Mouse (Mus musculus) limb, embryonic 14.5 days (tissue): ENCODE measurements at regions not wholly inside any gene's neighbourhood (a gene's known extent, or its start where the extent isn't known, plus 50 kb on each side); places are given as distances from the start of the nearest gene placed in this dataset.
"Not testable (repeated sequence)": the region's sequence is repeated elsewhere in the genome, so short reads cannot be mapped to it uniquely, and the experiment has no call there.

Source experiments
- ATAC-seq: fragments of 200-750 bp; cut with Nextera tagmentation; 2 replicates; pipeline ENCODE4 v1.8.0; 2017; ENCODE audit warnings: low read depth, moderate number of reproducible peaks, moderate TSS enrichment; ENCODE audit not compliant: low FRiP score
- DNase-seq: peaks from one replicate; pipeline ENCODE4 v3.0.0-alpha.2; 2015; ENCODE audit warnings: low spot score
- H3K27ac ChIP-seq: fragments of 300-500 bp; sonication (generic); replicated peaks from 2 replicates; pipeline ENCODE4 v1.5.1; 2014; ENCODE audit warnings: low read depth, mild to moderate bottlenecking, low read length, moderate library complexity, mixed read lengths
- H3K27me3 ChIP-seq: fragments of 300-500 bp; sonication (generic); 2 replicates; pipeline ENCODE4 v1.6.1; 2014; ENCODE audit warnings: low read length, mixed read lengths; ENCODE audit not compliant: control insufficient read depth, insufficient read depth
- H3K36me3 ChIP-seq: fragments of 300-500 bp; sonication (generic); 2 replicates; pipeline ENCODE4 v1.6.1; 2014; ENCODE audit warnings: mild to moderate bottlenecking, low read length, moderate library complexity, mixed read lengths; ENCODE audit not compliant: control insufficient read depth, insufficient read depth
- H3K4me1 ChIP-seq: fragments of 300-500 bp; sonication (generic); 2 replicates; pipeline ENCODE4 v1.6.1; 2014; ENCODE audit warnings: antibody characterized with exemption, low read length, mixed read lengths; ENCODE audit not compliant: control insufficient read depth, insufficient read depth
- H3K4me2 ChIP-seq: fragments of 300-500 bp; sonication (generic); replicated peaks from 2 replicates; pipeline ENCODE4 v1.6.1; 2014; ENCODE audit warnings: low read depth, mild to moderate bottlenecking, low read length, moderate library complexity; ENCODE audit not compliant: severe bottlenecking
- H3K4me3 ChIP-seq: fragments of 300-500 bp; sonication (generic); replicated peaks from 2 replicates; pipeline ENCODE4 v1.5.1; 2014; ENCODE audit warnings: low read length
- H3K9ac ChIP-seq: fragments of 300-500 bp; sonication (generic); 2 replicates; pipeline ENCODE4 v1.6.1; 2014; ENCODE audit warnings: mild to moderate bottlenecking, low read depth, low read length, moderate library complexity; ENCODE audit not compliant: severe bottlenecking
- H3K9me3 ChIP-seq: fragments of 300-500 bp; sonication (generic); 2 replicates; pipeline ENCODE4 v1.6.1; 2016; ENCODE audit warnings: low read length; ENCODE audit not compliant: control insufficient read depth
- POLR2A ChIP-seq: fragments of 200-500 bp; IDR thresholded peaks from 2 replicates; pipeline ENCODE4 v1.8.0; 2012; ENCODE audit warnings: inconsistent platforms, mild to moderate bottlenecking, moderate library complexity, borderline replicate concordance; ENCODE audit not compliant: insufficient read depth, insufficient read length; ENCODE audit errors: extremely low read depth
- WGBS: fragments of 180-500 bp; shearing (Covaris S2); extraction: QIAGEN DNeasy Blood & Tissue Kit; methylation state at CpG from one replicate; pipeline ENCODE4 v1.1.7; 2014; 5-methylcytosine and 5-hydroxymethylcytosine counted together

GRCm38 (mm10) chr5:13654173-13654572, 137.2 kb upstream of the Speer3 start:
- Histone ChIP-seq H3K9me3 (no peaks in the 10 kb centered on the region), H3K27ac (no peak overlapping the region; the same call in 1 of the 2 replicates), H3K4me1 (no peaks in the 10 kb centered on the region), H3K4me3 (no peak overlapping the region), H3K9ac (no peak overlapping the region), H3K27me3 (no peaks in the 10 kb centered on the region), H3K4me2 (no peak overlapping the region), H3K36me3 (no peaks in the 10 kb centered on the region)
- DNase-seq (peak; percentile 74), ATAC-seq (no peak)
- no peak for TF ChIP-seq POLR2A

DNA sequence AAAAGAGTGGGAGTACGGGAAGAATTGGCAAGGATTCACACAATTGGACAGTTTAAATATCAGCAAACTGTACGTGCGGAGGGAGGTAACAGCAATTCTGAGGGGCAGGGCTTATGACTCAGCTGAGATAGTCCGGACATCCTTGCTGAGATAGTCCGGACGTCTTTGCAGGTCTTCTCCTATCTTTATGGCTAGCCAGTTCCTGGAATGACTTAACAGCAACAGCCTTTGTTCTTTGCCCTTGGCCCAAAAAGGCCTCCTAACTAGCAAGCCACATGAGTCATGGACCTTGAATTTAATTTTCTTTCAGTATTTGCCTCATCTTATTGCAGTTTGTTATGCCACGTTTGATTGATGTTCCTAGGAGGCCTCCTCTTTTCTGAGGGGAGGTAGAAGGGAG, 133.1 kb upstream of the Speer3 start:
- not testable (repeated sequence) for H3K9ac ChIP-seq, H3K27ac ChIP-seq
- 91% methylated on average over 7 of the region's 7 CpGs for WGBS

GRCm38 (mm10) chr5:13659514-13659913, 131.9 kb upstream of the Speer3 start:
- Histone ChIP-seq H3K9ac (no peak overlapping the region), H3K4me2 (no peak overlapping the region), H3K4me3 (no peak overlapping the region), H3K27me3 (no peaks in the 10 kb centered on the region), H3K27ac (no peak overlapping the region), H3K36me3 (no peaks in the 10 kb centered on the region), H3K9me3 (no peaks in the 10 kb centered on the region), H3K4me1 (no peaks in the 10 kb centered on the region)
- DNase-seq = no peak
- 84% methylated on average over 1 of the region's 1 CpGs for WGBS
- ATAC-seq = no peak
- no peak for TF ChIP-seq POLR2A

More for the DNA sequence above, 133.1 kb upstream of the Speer3 start:
- H3K9me3 ChIP-seq, H3K4me1 ChIP-seq, H3K27me3 ChIP-seq, H3K4me2 ChIP-seq, ATAC-seq, DNase-seq, H3K36me3 ChIP-seq, H3K4me3 ChIP-seq: not testable (repeated sequence)

- no peak for TF ChIP-seq POLR2A
- no peak for ATAC-seq
- Histone ChIP-seq H3K27me3 (no peaks in the 10 kb centered on the region), H3K4me2 (no peak overlapping the region), H3K9ac (no peak overlapping the region), H3K4me1 (no peaks in the 10 kb centered on the region), H3K9me3 (no peaks in the 10 kb centered on the region), H3K36me3 (no peaks in the 10 kb centered on the region), H3K27ac (no peak overlapping the region), H3K4me3 (no peak overlapping the region)
- no peak for DNase-seq
- WGBS = 74% methylated on average over 1 of the region's 1 CpGs
Observed at GRCm38 (mm10) chr5:13667444-13667843, 124.0 kb upstream of the Speer3 start.

- no peaks in the 10 kb centered on the region for H3K4me1 ChIP-seq
- ATAC-seq (no peak), DNase-seq (no peak)
- no peaks in the 10 kb centered on the region for H3K36me3 ChIP-seq
- H3K27ac ChIP-seq = no peak overlapping the region
- no peaks in the 10 kb centered on the region for H3K27me3 ChIP-seq
- H3K9ac ChIP-seq = no peak overlapping the region
- no peak overlapping the region for H3K4me2 ChIP-seq
- H3K4me3 ChIP-seq = no peak overlapping the region
- no peaks in the 10 kb centered on the region for H3K9me3 ChIP-seq
- TF ChIP-seq POLR2A = no peak
Observed at GRCm38 (mm10) chr5:13668840-13669239, 122.6 kb upstream of the Speer3 start.
